Mouse (Mus musculus) thymus, adult 18-20 months (tissue): ENCODE results near the gene Cadm1.
A peak's percentile ranks its signal among the peaks of the same experiment; 100 is the strongest.

Experiments used
- DNase-seq, 2 experiments: peaks; one replicate each; pipeline ENCODE4 v3.0.0; 2022; ENCODE audit warnings: mixed read lengths in 2 of 2

Gene Cadm1

DNA sequence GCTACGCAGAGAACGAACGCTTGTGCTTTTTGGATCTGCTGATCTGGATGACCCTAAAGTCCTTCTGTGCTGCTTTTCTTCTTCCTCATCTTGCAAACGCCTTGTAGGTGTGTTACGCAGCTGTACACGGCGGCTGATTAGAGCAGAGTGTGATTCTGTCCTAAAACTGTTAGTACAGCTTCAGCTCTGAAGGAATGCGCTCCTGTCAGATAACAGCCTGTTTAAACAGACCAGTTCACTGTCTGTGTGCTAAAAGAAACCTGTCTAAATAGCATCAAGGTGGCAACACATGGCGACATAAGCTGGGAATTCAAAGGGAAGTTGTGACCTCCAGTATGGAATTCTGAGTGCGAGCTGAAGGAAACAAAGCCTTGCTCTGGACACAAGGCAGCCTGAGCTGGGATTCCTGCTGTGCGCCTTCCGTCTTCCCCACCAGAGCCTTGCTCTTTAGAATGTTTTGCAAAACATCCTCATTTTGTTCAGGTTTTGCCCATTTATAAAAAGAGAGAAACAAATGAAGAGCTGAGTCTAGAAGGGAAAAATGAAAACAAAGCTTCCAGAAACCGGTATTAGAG, 273.6 kb downstream of the Cadm1 start:
- no peak for DNase-seq

DNA sequence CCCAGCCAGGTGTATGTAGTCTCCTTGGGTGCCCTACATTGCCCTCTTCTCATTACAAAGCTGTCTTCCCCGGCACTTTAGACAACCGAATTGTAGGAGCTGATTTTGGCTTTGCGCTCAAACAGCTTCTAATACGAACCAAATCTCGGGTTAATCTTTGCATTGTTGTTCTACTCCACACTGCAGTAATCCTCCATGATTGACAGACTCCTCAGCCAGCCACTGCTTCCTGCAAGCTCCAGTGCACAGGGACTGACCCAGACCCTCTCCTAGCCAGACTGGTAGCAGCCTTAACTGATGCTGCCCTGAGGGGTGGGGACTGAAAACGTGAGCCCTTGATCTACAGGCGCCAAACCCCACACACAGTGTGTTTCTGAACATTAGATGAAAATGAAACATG, 275.7 kb downstream of the Cadm1 start:
- DNase-seq, result no peak

DNA sequence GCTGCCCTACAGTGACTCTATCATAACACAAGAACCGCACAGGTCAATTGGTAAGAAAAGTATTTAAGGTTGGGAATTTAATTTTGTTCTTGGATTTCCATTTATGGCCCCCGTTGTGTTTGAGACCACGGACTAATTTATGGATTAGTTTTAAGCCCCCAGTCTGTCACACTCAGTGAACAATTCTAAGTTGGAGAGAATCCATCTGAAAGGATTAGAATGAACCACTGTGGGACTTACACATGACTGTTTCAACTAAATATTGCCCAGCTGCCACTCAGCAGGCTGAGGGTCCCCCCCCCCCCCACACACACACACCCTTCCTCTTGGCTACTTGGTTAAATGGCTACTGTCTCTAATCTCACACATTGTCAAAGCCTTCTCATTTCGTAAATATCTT, 295.7 kb downstream of the Cadm1 start:
- DNase-seq, result no peak

DNA sequence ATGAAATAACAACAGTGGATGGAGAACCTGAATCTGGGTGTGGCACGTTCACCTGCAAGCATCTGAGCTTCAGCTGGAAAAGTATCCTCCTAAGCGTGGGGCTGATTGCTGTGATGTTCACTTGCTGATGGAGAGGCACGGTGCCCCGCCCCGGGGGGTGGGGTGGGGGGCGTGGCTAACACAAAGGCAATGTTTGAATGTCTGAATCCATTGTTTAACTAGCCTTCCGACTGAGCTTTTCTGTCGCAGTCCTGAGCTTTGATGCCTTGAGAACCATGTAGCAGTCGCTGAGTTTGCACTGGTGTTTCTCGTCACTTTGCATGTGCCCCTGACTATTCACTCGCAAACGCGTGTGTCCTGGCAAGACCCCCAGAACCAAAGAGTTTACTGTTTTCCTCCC, 298.8 kb downstream of the Cadm1 start:
- no peak for DNase-seq

DNA sequence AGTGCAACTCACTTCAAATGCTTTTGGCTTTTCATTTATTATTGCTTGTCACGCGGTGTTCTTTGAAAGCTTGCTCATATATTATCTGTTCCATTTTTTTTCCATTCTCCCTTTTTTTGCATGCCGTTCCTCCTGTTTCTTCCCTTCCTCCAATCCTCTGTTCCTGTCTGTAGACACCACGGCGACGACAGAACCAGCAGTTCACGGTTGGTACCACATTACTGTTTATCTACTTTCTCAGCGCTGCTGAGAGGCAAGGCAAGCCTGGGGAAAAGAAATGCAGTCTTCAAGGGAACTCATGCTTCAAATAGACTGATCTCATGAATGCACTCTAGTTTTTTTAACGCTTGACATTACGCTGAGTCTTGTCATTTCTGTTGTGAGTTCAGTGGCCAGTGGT, 299.2 kb downstream of the Cadm1 start:
- no peak for DNase-seq

DNA sequence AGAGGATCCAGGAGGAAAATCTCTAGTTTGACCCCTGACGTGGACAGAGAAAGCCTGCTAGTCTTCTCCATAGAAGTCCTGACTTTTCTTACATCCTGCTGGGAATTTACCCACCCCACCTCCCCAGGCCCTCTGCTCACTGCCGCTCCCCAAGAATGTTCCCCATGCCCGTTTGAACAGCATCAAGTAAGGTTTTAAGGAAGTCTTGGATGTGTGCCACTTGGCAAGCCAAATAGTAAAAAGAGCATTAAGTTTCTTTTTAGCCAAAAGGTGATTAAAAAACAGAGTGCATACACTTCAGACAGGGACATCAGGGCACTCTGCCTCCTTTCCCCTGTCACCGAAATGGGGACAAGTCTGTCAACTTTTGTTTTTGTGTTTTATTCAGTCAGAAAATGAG, 299.9 kb downstream of the Cadm1 start:
- DNase-seq, result no peak

DNA sequence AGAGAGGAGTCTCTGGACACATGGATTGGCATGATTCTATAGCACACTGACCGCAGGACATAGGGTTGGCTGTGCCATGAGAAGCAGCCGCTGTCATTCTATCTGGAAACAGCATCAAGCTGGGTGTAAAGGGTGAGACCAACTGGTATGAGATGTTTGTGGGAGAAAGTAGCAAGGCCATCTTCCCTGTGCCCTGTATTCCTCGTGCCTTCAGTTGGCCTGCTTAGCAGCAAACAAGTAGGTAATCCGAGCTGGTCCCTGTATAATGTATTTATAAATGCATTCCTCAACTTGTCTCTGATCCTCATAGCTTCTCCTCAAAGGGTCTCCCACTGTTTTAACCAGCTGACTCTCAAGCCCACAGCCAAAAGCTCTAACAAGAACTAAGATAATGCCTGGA, 301.4 kb downstream of the Cadm1 start:
- no peak for DNase-seq

DNA sequence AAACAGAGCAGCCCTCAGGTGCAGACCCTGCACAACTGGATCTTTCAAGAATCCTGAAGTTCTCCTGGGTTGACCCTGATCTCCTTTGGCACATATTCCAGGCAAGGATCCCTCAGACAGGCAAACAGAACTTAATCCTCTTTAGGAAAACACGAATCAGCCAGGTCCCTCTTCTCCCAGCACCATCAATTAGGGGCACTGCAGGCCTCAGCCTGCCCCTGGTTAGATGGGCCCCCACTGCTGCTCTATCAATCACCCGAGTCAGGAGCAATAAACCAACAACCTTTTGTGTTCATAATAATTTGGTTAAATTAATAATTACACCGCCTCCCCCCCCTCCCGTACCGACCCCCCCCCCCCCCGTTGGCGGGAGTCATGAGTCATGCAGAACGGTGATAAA, 308.2 kb downstream of the Cadm1 start:
- DNase-seq, result no peak

DNA sequence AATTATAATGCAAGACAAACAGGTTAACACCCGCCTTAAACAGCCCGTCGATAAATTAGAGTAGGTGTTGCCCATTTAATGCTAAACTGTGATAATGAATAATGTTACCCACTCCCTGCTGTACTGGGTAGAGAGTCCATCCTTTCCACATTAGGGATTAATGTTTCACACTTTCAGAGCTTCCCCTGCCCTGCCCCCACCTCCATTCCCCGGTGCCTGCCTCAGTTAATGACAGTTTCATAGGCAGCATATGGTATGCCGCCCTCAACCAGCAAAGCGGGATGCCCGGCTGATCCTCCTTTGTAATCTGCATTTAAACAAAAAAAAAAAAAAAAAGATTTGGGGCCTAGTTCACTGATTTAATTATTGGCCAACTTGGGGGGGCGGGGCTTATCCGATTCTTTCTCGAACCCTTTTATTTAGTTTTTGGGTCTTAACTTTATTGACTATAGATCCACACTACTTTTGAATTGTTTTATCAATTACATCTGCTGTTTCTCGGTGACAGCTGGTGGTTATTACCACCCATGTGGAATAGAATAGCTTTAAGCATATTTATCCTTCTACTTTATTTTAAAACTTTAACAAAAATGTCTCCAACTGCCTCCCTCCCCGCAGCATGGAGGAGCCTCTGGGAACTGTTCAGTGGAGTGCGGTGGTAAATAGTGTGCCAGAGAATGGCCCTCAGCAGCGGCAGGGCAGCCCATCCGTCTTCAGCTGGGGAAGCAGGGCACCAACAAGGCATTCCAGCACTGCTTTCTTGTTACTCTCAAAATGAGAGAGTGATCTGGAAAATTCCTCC, 309.1 kb downstream of the Cadm1 start:
- no peak for DNase-seq

DNA sequence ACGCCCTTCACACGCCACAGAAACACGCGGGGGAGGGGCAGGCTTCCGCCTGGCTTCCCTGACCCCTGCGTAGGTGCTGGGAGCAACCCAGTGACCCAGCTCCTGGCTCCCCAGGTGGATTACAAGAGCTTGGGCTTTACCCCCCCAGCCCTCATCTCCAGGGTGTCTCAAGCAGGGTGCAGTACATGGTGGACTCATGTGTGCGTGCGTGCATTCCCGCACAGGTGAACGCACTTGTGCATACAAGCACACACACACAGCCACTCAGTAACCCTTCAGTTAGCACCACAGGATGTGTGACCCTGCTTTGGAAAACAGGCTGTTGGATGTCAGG, 309.7 kb downstream of the Cadm1 start:
- DNase-seq, result no peak

DNA sequence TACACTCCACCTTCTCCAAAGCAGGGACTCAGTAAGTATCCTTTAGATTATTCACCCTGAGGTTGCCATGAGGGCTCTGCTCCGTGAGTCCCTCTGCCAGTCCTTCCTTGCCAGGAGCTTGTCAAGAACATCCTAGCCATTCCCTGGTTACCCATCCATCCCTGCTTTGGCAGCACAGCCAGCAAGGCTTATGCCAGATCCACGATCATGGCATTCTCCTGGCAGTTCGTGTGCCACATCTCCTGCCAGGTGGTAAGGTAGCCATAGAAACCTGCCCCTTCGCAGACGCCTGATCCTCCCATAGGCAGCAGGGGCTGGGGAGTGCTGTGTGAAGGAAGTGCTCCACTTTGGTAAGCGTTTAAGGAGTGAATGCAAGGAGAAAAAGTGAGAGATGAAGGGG, 313.4 kb downstream of the Cadm1 start:
- DNase-seq, result no peak

DNA sequence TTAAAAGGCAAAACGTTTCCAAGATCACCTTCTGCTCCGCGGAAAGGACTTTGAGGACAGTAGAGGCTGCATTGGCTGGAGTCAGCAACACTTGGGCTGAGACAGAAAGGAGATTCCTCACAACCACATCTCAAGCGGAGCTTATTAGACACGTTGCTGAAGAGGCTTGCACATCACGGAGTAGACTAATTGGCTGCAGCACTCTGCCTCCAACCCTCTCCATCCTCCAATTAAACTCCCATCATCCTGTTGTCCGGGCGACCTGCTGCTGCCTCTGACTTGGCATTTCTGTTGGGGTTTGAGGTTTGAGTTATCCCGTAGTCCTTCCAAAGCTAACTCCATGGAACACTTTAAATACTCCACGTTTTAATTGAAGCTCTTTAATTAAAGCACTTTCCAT, 316.3 kb downstream of the Cadm1 start:
- DNase-seq, result no peak

DNA sequence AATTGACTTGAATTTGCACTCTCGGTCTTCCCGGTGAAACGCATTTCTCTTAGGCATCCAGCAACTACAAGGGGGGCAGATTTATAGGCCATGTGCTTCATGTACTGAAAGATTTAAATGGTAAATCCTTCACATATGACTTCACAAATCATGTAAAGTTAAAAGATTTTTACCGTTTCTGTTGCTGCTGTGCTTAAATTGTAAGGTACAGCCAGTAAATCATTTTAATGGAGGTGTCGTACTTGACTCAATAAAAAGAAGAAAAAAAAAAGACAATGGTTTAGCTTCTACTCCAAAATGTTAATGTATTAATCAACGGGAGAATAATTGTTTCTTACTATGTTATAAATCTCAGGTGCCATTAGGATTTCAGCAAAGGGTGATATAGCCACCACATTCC, 317.0 kb downstream of the Cadm1 start:
- DNase-seq, result no peak

DNA sequence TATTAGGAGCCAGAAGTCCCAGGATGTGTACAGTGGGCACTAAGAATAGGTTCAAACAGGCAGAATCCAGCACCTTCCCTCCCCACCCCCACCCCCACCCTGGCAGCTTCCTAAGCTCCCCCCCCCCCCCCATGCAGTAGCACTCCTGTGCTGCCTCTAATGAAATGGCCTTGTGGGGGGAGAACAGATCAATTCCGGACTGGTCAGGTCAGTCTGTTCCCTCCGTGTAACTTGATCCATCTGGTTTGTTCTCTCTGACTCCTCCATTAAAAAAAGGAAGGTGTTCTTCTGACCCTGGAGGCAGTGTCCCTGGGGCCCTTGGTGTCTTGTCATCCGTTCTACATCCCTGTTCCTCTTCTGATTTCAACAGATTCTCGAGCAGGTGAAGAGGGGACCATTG, 317.8 kb downstream of the Cadm1 start:
- no peak for DNase-seq

DNA sequence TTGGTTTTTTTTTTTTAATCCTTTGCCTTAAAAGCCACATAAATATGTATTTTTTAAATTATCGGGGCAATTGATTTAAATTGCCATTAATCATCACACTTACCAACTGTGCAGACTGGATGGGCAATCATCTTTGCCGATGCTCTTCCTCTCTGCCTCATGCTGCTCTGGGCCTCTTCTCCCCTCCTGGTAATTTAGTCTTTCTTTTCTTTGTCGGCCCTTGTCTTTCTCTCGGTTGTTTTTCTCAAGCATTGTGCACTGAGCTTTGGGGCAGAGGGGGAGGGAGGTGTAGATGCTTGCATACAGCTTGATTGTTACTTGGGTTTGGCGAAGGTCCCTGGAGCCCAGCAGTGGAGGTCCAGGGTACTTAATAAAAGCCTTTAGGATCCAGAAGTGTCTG, 318.8 kb downstream of the Cadm1 start:
- DNase-seq, result no peak

DNA sequence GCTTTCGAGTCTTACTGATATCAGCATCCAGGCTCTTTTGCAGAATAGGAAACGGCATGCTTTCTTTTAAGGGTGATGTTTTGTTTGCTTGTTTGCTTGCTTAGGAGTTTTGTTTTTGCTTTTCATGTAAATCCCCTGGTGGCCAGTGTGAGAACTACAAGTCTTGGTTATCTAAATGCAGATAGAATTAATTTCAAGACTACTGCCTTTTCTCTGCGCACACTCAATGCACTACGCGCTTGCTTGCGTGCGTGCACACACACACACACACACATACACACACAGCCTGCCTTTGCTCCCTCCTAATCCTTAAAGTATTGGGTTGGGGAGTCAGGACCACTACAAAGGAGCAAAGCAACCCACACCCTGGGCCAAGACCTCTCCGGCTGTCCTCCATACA, 326.3 kb downstream of the Cadm1 start:
- no peak for DNase-seq

DNA sequence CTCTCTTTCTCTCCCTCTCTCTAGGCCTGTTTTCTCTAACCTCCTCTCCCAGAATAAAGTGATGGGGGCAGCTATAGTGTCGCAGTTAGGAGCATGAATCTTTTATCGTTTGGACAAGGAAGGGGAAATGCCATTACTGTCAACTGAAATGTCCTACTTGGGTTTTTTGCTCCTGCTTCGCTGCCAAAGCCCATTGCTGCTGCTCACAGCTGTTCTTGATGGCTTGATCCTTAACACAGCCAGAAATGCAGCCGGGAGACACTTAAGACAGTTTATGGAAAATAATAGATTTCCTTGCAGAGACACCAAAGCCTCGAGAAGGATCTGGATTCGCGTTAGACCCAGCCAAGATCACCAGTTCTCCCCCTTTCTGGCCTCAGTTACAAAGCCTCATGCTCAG, 327.3 kb downstream of the Cadm1 start:
- DNase-seq, result no peak

DNA sequence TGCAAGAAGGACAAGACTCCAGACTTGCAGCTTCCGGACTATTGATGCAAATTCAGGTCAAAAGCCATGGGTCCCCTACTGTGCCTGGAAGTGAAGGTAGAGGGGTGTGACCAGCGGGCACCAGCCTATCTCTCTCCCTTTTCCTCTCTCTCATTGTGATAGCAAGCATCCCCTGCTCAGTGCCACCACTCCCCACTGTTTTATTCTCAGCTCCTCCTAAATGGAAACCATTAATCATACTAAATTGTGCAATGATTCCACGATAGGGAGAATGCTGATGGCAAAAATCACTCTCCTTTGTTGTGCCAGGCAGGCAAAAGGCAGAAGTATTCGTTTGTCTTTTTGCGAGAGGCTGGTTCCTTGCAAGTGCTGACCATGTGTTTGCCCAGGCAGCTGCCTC, 328.2 kb downstream of the Cadm1 start:
- no peak for DNase-seq

DNA sequence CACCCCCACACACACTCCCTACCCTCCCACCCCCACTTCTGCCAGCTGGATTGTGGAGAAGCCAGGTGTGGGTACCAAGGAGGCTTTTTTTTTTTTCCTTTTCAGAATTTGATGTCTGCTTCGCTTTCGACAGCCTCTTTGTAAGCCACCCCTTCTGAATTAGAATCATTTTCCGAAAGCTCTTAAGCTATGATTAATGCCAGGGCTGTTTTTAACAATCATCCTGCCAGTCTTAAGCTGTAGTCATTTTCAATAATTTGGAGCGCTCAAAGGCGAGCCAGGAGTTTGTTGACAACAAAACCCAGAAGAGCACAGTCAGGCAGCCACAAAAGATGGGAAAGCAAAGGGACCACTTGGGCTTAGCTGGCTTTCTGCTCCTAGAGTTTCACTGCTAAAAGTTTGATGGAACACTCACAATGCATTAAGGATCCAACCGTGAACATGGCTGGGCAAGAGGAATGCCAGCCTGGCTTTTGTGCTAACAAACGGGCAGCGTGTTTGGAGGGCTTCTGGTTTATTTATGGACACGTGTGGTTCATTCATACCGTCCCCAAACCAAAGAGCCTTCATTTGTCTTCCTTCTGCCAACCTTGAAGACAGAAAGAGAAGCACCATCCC, 328.9 kb downstream of the Cadm1 start:
- DNase-seq, result no peak

DNA sequence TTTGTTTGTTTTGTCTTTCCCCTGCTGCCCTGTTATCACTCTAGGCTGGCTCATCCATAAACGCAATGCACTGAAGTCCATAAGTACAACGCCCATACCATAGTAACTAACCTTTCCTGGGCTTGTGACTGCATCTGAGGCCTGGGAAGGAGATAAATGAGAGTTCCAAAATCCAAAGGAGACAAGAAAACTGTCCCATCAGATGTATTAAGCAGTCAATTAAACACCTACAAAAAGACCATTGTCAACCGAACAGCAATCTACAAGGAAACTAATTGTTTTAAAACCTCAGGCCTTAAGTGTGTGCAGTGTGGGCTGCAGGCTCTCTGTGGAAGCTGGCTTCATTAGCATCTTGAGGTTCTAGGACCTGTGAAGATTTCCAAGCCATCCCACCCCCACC, 331.0 kb downstream of the Cadm1 start:
- no peak for DNase-seq

DNA sequence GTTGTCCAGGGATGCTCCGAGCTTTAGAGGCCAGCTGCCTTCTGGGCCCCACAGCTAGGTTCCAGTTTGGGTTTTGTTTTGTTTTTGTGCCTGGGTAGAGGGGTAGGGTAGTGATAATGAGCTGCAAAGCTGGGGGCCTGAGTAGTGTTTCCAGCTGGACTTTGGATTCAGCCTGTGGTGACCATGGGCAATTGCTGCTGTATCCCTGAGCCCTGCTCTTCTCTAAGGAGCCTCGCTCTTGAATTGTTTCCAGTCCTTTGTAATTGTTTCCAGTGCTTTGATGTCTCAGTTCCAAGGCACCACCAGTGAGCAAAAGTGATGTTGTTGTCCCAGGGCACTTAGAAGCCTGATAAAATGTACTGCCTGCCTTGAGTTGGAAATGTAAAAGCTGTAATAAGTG, 331.8 kb downstream of the Cadm1 start:
- no peak for DNase-seq

DNA sequence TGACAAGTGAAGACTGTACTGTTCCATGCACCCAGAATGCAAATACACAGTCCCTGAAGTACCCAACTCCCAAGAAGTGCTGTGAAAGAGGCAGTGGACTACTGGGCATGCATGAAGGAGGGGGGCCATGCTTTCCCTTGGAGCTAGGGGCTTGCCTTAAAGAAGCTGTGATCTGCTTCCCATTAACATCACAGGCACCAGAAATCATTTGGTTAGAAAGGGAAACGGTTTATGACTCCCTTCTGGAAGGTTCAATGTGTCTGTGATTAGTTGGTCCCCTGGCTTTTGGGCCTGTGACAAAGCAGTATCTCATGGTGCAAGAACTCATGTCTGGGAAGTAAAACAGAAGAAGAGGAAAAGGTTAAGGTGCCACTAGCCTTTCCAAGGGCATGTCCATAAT, 336.0 kb downstream of the Cadm1 start:
- DNase-seq, result no peak

DNA sequence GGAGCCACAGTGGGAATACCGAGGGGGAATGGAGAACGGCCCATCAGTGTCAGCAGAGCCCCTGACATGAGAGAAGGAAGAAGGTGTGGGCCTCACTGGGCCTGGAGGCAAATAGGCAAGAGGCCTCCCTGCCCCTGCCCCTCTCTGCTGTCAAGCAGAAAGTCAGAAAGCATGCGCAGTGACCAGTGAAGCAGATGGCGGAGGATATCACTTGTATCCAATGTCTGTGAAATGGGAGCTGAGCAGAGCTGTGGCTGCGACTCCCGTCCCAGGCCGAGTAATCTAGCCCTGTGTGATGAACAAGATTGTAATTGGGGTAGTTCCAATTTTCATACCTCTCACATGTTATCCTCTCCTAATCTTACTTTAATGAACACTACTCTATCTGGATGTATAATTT, 337.5 kb downstream of the Cadm1 start:
- DNase-seq, result no peak

DNA sequence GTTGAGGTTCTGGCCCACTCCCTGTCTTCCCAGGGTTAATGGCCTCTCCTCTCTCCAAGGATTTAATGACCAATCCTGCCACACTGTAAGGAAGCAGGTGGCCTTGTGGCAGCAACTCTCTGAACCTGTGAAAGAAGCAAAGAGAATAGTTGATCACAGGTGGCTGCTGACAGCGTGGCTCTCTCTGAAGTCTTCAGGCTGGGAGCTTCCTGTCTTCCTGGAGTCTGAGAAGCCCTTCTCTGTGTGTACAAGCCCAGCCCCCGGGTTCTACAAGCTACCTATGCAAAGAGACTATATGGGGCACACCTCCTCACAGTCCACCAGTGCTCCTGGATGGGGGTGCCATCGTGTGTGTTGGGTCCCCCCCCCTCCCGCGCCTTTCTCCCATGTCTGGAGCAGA, 339.7 kb downstream of the Cadm1 start:
- peak in 1 of 2 experiments; percentile 22 for DNase-seq
